Mouse (Mus musculus) liver, adult 2 months (tissue): Measurements from ENCODE around the gene Dnajc13. TPM values are rescaled to one million over a fixed set of nuclear protein-coding genes. Genes with fewer than 3 reads are reported as not detected.

Experiments used
- DNase-seq: peaks from one replicate; pipeline ENCODE4 v3.0.0-alpha.2; 2011; ENCODE audit warnings: low read depth, low spot score; ENCODE audit errors: extremely low read depth
- H3K27ac ChIP-seq: fragments of 200-500 bp; replicated peaks from 2 replicates; pipeline ENCODE4 v1.5.1; 2012; ENCODE audit warnings: low read depth, mild to moderate bottlenecking, control low read depth, inconsistent platforms, low read length; ENCODE audit not compliant: insufficient read depth
- H3K27me3 ChIP-seq: fragments of 200-500 bp; 2 replicates; pipeline ENCODE4 v1.6.1; 2012; ENCODE audit warnings: mild to moderate bottlenecking, moderate library complexity, low read length, inconsistent platforms; ENCODE audit not compliant: control insufficient read depth, insufficient read depth
- H3K36me3 ChIP-seq: fragments of 200-500 bp; 2 replicates; pipeline ENCODE4 v1.6.1; 2012; ENCODE audit warnings: low read length, inconsistent platforms; ENCODE audit not compliant: control insufficient read depth, insufficient read depth
- H3K4me1 ChIP-seq: fragments of 200-500 bp; 2 replicates; pipeline ENCODE4 v1.6.1; 2011; ENCODE audit warnings: low read length; ENCODE audit not compliant: control insufficient read depth, insufficient read depth
- H3K4me3 ChIP-seq: fragments of 200-500 bp; 2 replicates; pipeline ENCODE4 v1.5.1; 2011; ENCODE audit warnings: low read depth, mild to moderate bottlenecking, control low read depth, low read length, moderate library complexity; ENCODE audit not compliant: insufficient read depth
- H3K79me2 ChIP-seq: fragments of 200-500 bp; 2 replicates; pipeline ENCODE4 v1.6.1; 2012; ENCODE audit warnings: inconsistent platforms, mild to moderate bottlenecking, low read length, moderate library complexity; ENCODE audit not compliant: control insufficient read depth, insufficient read depth
- H3K9ac ChIP-seq: fragments of 200-500 bp; 2 replicates; pipeline ENCODE4 v1.6.1; 2012; ENCODE audit warnings: low read depth, mild to moderate bottlenecking, control low read depth, inconsistent platforms, low read length
- CTCF ChIP-seq: fragments of 200-500 bp; IDR thresholded peaks from 2 replicates; pipeline ENCODE4 v1.5.1; 2011; ENCODE audit warnings: low read depth, low read length, control low read depth
- POLR2A ChIP-seq: fragments of 200-500 bp; IDR thresholded peaks from 2 replicates; pipeline ENCODE4 v1.6.1; 2011; ENCODE audit warnings: low read length, control low read depth; ENCODE audit not compliant: insufficient read depth; ENCODE audit errors: extremely low read depth
- WGBS: fragments of 180-500 bp; shearing (Covaris S2); methylation state at CpG from one replicate; pipeline ENCODE4 v1.1.7; 2018; 5-methylcytosine and 5-hydroxymethylcytosine counted together
- polyA plus RNA-seq: library from polyadenylated mRNA; depleted of rRNA; stranded (reverse); fragments of >200 nt; gene quantifications from 2 replicates; pipeline ENCODE4 v1.2.3, GENCODE M21; 2012
- total RNA-seq: library from RNA; depleted of rRNA; stranded (reverse); fragments of >200 nt; gene quantifications from 2 replicates; pipeline ENCODE4 v1.2.3, GENCODE M21; 2014

Gene Dnajc13
- total and polyA plus RNA-seq, 2 experiments, result 18.6 to 25.8 TPM

GRCm38 (mm10) chr9:104251687-104252086, 11.0 kb downstream of the Dnajc13 start:
- Histone ChIP-seq H3K9ac (no peak overlapping the region), H3K36me3 (no peaks in the 10 kb centered on the region), H3K4me3 (no peak overlapping the region), H3K27me3 (no peaks in the 10 kb centered on the region), H3K27ac (no peak overlapping the region), H3K4me1 (peaks cover 19% of the 10 kb centered on the region), H3K79me2 (peaks cover 51% of the 10 kb centered on the region)
- DNase-seq, result no peak
- 92% methylated on average over 4 of the region's 4 CpGs for WGBS
- TF ChIP-seq POLR2A (no peak), CTCF (no peak)

- Histone ChIP-seq H3K9ac (no peak overlapping the region), H3K27ac (no peak overlapping the region), H3K79me2 (peaks cover 53% of the 10 kb centered on the region), H3K27me3 (no peaks in the 10 kb centered on the region), H3K4me3 (no peak overlapping the region), H3K36me3 (0 out of 2 replicates have a peak, but pooled peaks cover 2% of the 10 kb centered on the region), H3K4me1 (peaks cover 19% of the 10 kb centered on the region)
- WGBS, result 61% methylated on average over 8 of the region's 8 CpGs
- no peak for TF ChIP-seq CTCF
- peak; percentile 75 for DNase-seq
These were observed 11.6 kb downstream of the Dnajc13 start for GRCm38 (mm10) chr9:104251111-104251510.

DNA sequence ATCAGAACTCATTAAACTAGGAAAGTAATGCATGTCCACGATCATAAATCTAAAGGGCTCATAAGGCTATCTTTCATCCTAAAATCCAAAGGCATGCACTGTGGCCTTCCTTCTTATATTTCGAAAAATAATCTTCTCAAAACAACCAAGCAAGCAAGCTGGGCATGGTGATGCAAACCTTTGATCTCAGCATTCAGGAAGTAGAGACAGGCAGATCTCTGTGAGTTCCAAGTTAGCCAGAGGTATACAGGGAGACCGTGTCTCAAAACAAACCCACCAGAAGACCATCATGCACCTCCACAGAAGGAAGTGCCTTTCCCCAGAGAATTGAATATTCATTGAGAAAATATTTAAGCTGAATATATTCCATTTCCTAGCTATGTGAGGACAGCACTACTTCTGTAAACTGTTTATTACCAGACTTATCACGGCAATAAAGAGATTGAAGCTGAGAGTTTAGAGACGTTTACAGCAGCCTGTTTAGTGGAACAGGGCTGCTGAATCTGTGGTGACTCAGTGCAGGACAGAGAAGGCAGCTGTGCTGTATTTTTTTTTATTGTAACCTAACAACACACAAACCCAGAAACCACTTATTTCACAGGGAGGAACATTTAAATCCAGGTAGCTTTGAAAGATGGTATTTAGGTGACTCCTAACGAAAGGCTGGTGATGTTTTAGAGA, 15.3 kb downstream of the Dnajc13 start:
- 67% methylated on average over 6 of the region's 6 CpGs for WGBS
- H3K36me3 ChIP-seq, result peaks cover 13% of the 10 kb centered on the region; the same call in 1 of the 2 replicates
- H3K79me2 ChIP-seq, result peaks cover 32% of the 10 kb centered on the region
- H3K27ac ChIP-seq, result no peak overlapping the region
- H3K9ac ChIP-seq, result no peak overlapping the region
- H3K27me3 ChIP-seq, result no peaks in the 10 kb centered on the region
- DNase-seq, result no peak
- peaks cover 11% of the 10 kb centered on the region; the same call in 1 of the 2 replicates for H3K4me1 ChIP-seq
- TF ChIP-seq CTCF (no peak), POLR2A (no peak)
- H3K4me3 ChIP-seq, result no peak overlapping the region

- H3K27ac ChIP-seq, result no peak overlapping the region
- no peak overlapping the region for H3K9ac ChIP-seq
- no peak for DNase-seq
These were observed 18.8 kb downstream of the Dnajc13 start for GRCm38 (mm10) chr9:104243799-104244466.

DNA sequence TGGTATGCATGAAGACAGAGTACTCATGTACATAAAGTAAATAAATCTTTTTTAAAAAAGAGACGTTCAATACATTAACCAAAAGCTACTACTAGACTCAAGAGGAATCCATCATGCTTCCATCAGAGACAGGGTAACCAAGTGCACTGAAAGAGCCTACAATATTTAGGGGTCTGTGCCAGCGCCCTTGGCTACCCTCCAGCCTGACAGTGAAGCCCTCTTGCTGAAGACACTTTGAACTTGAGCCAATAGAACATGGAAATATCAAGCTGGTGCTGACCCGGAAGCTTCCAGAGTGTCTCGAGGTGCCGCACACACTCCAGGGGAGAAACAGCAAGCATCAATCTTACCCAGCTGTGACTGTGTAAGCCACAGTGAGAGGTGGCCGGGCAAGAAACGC, 22.6 kb downstream of the Dnajc13 start:
- Histone ChIP-seq H3K79me2 (peaks cover 8% of the 10 kb centered on the region; the same call in 1 of the 2 replicates), H3K9ac (no peak overlapping the region), H3K36me3 (peaks cover 23% of the 10 kb centered on the region; the same call in 1 of the 2 replicates), H3K27me3 (no peaks in the 10 kb centered on the region), H3K27ac (no peak overlapping the region), H3K4me3 (no peak overlapping the region), H3K4me1 (no peaks in the 10 kb centered on the region)
- WGBS, result 91% methylated on average over 7 of the region's 7 CpGs
- TF ChIP-seq CTCF (no peak), POLR2A (no peak)
- DNase-seq, result no peak

More at GRCm38 (mm10) chr9:104243799-104244466, 18.8 kb downstream of the Dnajc13 start:
- Histone ChIP-seq H3K79me2 (peaks cover 21% of the 10 kb centered on the region; the same call in 1 of the 2 replicates), H3K4me3 (no peak overlapping the region), H3K4me1 (peaks cover 8% of the 10 kb centered on the region; the same call in 1 of the 2 replicates), H3K36me3 (peaks cover 13% of the 10 kb centered on the region; the same call in 1 of the 2 replicates), H3K27me3 (no peaks in the 10 kb centered on the region)
- WGBS, result 84% methylated on average over 9 of the region's 9 CpGs
- TF ChIP-seq CTCF, result no peak

DNA sequence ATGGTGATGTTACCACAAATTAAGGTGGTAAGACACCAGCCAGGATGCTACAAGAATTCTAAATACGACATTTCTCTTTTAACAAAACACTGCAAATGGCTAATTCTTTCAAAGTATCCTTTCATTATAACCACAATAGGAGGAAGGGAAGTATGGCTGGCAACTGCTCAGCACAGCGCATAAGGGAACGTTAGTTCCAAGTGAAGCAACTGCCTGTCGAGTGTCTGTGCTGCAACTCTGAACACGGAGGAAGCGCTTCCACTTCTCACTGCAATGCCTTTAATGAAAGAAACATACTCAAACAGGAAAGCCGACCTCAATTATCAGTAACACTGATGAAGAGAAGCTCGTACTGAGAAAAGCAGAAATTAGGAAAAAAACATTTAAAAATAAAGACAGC, 23.7 kb downstream of the Dnajc13 start:
- H3K36me3 ChIP-seq, result peaks cover 20% of the 10 kb centered on the region; the same call in 1 of the 2 replicates
- no peaks in the 10 kb centered on the region for H3K27me3 ChIP-seq
- no peak for DNase-seq
- H3K79me2 ChIP-seq, result peaks cover 8% of the 10 kb centered on the region; the same call in 1 of the 2 replicates
- H3K27ac ChIP-seq, result no peak overlapping the region
- H3K4me3 ChIP-seq, result no peak overlapping the region
- no peak overlapping the region for H3K9ac ChIP-seq
- no peaks in the 10 kb centered on the region for H3K4me1 ChIP-seq
- 86% methylated on average over 8 of the region's 8 CpGs for WGBS
- TF ChIP-seq POLR2A (no peak), CTCF (no peak)
